Mouse (Mus musculus) testis, adult 2 months (tissue): Measurements from ENCODE around the gene Gpc6.

Source experiments
- CTCF ChIP-seq: fragments of 200-500 bp; IDR thresholded peaks from 2 replicates; pipeline ENCODE4 v1.5.1; 2012; ENCODE audit warnings: low read depth, mild to moderate bottlenecking, inconsistent platforms, low read length, moderate library complexity; ENCODE audit not compliant: control insufficient read depth, insufficient read depth, insufficient replicate concordance
- POLR2A ChIP-seq: fragments of 200-500 bp; IDR thresholded peaks from 2 replicates; pipeline ENCODE4 v1.6.1; 2012; ENCODE audit warnings: low read depth, mild to moderate bottlenecking, inconsistent platforms, low read length, moderate library complexity; ENCODE audit not compliant: control insufficient read depth

DNA sequence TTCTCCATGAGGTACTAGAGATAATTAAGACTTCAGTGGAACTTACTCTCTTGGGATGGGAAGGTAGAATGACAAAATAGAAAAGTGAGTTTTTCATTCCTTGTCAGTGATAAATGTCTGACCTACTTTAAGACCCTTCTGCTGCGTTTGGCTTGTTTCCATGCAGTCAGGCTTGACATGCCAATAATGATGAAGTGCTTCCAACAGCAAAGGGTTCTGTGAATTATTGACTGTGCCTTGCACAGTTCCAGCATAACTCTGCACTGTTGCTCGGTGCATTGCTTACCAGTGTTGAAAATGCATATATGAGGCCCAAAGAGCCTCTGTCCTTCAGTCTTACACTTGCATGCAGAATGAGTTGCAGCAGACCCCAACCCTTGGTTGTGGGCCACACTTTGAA is 548.3 kb downstream of the Gpc6 start:
- TF ChIP-seq CTCF (no peak), POLR2A (no peak)
